Mouse (Mus musculus) hematopoietic stem cell, adult 5-6 weeks (primary cell): Measurements from ENCODE around the gene Mad2l2. TPM values are rescaled to one million over a fixed set of nuclear protein-coding genes. Genes with fewer than 3 reads are reported as not detected.
"Not testable (repeated sequence)": the region's sequence is repeated elsewhere in the genome, so short reads cannot be mapped to it uniquely, and the experiment has no call there.

Experiments used
- ATAC-seq, 2 experiments: fragments of 125-278 bp in 1 of 2; replicated peaks in 1 of 2; 2 replicates each; pipeline ENCODE4 v1.8.0; 2016 to 2017; ENCODE audit warnings: inconsistent platforms in 2 of 2, mild to moderate bottlenecking in 2 of 2, moderate number of reproducible peaks in 2 of 2, low read depth in 1 of 2, moderate TSS enrichment in 1 of 2; ENCODE audit not compliant: low FRiP score in 2 of 2, poor library complexity in 2 of 2, severe bottlenecking in 2 of 2, insufficient read depth in 1 of 2, low TSS enrichment in 1 of 2
- total RNA-seq: library from RNA; stranded (forward); fragments of 172-1452, 232-1000 nt; gene quantifications from 2 replicates; pipeline ENCODE4 v1.2.3, GENCODE M21; 2017

The Mad2l2 gene
- total RNA-seq, 1 experiment from 2014 or later: 4.1 TPM

DNA sequence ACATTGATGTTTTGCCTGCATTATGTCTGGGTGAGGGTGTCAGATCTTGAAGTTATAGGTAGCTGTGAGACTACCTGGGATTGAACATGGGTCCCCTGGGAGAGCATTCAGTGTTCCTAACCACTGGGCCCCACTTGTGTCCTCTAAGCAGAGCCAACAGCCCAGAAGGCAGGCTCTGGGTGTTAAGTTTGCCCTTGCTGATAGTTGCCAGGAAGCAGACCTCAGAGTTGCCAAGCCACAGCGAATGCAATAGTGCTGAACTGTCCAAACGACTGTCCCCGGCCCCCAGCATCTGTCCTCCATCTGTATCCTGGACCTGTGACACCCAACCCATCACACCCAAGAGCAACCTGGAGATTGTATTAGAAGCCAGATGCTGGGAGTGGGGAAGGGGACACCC, 31.5 kb upstream of the Mad2l2 start:
- no peak for ATAC-seq

DNA sequence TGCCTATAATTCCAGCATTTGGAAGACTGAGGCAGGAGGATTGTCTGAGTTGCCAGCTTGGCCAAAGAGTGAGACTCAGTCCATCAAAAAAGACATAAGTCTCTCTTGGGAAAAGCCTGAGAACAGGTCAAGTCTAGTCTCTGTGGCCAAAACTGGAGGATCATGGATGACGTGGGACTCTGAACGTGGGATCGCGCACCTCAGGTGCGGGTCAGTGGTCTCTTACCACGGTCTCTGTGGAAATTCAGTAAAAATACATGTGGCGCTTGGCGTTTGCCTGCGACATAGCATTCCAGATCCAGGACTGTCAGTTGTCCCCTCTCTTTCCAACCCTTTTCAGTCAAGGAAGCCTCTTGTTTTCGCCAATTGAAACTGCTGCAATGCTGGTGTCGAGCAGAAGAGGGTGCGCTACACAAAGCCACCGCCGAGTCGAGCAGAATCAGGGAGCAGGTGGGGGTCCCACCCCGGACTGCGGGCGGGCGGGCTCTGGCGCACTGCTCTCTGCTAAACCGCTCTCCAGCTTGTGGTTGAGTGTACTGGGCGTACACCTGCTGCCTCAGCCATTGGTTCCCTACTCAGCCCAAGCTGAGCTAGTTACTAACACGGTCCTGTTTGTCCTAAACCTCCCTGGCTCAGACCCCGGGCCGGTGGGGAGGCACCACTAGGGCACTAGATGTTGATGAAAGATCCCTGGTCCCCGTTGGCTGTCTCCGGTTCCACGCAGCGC, 28.2 kb upstream of the Mad2l2 start:
- ATAC-seq: peak; percentile 96 to 97

DNA sequence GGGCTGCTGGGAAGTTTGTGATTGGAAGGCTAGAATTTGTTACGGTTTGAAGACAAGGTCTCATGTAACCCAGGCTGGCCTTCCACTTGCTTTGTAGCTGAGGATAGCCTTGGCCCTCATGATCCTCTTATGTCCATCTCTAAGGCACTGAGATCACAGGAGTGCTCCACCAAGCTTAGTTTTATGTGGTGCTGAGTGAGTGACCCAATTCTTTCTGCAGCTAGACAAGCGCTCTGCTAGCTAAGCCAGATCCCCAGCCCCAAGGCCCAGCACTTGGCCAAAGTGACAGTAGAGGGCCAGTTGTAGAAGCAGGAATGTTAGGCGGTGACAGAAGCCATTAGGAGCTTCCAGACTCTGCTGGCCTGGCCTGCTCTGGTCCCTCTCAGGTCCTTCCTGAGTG, 26.0 kb upstream of the Mad2l2 start:
- no peak for ATAC-seq

DNA sequence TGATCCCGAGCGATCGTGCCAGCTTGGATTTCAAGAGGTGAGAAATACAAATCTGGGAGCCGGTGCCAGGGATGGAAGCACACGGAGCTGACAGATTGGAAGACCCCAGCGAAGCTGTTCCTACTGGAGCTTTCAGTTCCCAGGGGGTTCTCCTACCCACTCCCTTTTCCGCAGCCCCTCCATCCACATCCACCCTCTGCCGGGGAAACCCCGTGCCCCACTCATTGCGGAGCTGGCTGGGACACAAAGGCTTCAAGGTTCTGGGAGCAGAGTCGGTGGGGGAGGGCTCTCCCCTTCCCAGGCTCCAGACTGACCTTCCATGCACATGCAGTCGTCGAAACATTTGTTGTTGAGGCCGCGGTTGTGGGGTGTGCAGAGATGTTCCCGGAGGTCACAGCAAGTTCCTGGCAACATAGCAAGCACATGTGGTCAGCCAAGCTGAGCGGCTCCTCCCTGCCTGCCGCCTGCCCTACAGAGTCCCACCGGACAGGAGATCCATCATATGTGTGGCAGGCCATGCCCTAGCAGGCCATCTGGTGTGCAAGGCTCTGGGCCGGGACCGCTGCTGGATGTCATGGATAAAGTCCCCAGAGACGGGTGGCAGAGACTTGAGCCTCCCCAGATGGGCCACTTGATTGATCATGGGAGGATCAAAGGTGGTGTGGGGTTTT, 22.4 kb upstream of the Mad2l2 start:
- ATAC-seq: no peak

DNA sequence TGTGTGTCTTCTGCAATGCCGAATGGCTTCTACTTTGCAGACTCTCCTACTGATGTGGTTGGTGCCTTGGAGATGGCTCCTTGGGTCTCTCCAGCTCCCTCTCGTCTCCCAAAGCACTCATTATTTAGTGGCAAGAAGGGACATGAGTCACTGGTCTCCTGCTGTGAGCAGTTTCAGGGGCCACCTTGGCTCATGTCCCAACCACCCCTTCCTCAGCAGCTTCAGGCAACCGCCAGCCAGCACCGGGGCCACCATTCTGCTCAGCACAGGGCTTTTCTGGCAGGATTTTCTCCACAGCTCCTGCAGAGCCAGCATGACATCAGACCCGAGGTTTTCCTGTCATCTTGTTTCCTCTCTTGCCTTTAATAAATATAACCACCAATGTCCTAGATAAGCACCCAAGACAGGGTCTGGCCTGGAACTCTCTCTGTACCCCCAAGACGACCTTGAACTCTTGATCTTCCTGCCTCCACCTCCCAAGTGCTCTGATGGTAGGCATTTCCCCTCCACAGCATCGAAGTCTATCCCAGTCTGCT, 21.6 kb upstream of the Mad2l2 start:
- ATAC-seq: 0 out of 4 replicates have a peak, but pooled peaks have one; percentile 23

DNA sequence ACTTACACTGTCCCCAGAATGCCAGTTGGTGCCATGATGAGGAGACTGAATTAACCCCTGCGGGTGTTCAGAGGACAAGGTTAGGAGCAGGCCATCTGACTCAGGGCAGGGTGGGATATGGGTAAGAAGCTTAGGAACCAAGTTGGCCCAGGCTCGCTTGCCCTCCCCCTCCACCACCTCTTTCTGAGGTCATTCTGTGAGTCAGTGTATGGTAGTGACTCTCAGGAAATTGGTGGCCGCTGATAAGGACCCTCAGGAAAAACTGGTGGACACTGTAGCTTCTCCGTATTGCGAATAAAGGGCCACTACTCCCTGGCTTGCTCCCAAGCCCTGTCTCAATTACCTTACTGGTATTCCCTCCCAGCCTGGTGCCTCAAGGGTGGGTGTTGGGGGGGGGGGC, 21.0 kb upstream of the Mad2l2 start:
- peak; percentile 29 to 44; a peak in 2 of 4 replicates for ATAC-seq

DNA sequence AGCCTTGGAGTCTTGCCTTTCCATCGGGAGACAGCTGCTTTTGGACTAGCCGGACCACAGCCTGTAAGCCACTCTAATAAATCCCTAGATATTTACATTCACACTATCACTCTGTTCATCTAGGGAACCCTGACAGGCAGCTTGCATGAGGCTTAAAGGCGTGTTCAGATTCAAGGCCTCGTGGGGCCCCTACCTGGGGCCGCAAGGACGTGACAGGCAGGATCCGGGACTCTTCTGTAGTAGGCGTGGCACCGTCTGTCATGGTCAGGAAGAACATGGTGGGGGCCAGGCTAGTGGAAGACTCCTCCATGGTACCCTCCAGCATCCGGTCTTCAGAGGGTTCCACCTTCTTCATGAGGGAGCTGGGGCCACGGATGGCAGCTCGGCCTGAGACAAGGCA, 17.7 kb upstream of the Mad2l2 start:
- ATAC-seq: no peak

DNA sequence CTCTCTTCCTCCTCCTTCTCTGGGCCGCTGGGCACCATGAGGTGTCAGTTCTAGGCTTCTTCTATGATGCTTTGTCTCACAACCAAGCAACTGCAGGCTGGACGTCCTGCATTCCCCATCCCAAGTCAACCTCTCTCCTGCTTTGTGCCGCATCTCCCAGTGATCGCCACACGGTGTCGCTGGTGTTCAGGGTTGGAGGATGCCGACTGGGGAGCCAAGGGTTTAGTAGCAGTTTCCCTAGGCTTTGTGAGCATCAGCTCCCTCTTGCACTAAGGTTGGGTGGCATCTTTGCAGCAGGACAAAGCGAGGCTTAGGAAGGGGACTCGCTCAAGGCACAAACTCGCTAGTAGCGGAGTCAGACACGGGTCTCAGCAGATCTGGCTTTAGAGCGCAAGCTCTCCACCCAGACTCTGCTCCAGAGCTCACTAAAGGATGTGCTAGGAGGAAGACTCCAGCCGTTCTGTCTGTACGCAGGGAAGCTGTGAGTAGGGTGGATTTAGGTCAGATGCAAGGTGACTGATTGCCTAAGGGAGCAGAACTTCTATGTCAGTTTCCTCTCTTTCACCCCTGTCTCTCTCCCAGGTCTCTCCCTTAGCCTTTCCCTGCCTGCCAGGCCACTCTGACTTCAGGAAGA, 15.3 kb upstream of the Mad2l2 start:
- ATAC-seq: peak; percentile 89

DNA sequence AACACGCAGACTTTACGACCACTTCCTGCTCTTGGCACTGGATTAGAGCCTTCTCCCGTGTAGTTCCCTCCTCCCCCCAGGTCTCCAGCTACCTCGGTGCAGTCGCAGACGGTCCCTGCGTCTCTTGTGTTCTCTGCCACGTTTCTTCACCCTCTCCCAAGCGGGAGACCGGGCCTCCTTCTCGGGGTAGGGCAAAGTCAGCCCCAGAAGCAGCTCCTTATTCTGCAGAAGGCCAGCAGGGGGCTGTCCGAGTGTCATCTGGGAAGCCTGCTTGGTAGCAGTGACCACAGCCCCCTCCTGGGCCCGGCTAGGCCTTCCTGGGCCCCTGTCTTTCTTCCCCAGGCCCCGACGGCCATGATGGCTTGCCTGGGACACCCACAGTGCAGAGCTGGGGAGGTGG, 14.7 kb upstream of the Mad2l2 start:
- ATAC-seq: peak; percentile 67 to 81

DNA sequence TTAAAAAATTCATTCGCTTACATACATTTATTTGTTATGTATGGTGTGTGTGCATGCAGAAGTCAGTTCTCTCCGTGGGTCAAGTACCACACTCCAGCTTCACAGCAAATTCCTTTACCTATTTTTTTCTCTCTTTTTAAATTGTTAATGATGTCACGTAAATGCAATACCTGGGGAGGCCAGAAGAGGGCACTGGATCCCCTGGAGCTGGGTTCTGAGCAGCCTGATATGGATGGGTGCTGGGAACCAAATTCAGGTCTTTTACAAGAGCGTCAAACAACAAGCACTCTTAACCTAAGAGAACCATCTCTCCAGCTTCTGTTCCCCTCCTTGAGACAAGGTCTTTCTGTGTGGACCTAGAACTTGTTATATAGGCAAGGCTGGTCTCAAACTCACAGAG, 13.5 kb upstream of the Mad2l2 start:
- ATAC-seq: no peak

DNA sequence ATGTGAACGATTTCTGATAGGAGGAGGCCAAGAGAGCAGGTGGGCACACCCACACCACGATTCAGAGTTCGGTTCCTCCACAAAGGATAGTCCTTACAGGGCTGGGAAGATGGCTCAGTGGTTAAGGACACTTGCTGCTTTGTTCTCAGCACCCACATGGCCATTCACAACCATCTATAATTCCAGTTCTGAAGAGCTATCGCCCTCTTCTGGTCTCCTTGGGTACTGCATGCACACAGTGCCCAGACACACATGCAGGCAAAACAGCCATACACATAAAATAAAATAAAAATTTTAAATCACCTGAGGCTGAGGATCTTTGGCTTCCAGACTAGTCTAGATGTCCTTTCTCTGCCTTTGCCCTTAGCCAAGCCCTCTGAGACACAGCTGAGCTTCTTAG, 12.8 kb upstream of the Mad2l2 start:
- no peak for ATAC-seq

DNA sequence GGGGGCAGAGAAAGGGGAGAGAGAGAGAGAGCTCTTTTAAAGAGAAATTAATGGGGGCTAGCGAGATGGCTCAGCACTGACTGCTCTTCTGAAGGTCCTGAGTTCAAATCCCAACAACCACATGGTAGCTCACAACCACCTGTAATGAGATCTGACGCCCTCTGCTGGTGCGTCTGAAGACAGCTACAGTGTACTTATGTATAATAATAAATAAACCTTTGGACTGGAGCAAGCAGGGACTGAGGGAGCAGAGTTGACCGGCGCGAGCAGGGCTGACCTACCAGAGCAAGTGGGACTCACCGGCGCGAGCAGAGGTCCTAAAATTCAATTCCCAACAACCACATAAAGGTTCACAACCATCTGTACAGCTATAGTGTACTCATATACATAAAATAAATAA, 10.6 kb upstream of the Mad2l2 start:
- ATAC-seq: not testable (repeated sequence)

DNA sequence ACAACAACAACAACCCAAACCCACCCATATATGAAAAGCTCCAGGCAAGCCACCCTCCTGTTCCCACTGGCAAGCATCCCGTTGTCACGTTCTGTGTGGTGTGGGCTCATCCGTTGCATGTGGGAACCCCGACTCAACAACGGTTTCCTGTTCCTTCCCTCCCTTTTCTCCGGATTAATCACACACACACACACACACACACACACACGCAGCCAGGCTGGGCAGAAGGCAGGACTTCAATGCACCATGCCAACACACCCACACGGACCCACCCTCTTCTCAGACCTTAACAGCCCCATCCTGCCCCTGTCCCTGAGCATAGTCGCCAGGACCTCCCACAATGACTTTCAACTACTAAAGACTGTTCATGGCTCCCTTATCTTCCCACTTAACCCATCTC, 9.6 kb upstream of the Mad2l2 start:
- no peak for ATAC-seq

DNA sequence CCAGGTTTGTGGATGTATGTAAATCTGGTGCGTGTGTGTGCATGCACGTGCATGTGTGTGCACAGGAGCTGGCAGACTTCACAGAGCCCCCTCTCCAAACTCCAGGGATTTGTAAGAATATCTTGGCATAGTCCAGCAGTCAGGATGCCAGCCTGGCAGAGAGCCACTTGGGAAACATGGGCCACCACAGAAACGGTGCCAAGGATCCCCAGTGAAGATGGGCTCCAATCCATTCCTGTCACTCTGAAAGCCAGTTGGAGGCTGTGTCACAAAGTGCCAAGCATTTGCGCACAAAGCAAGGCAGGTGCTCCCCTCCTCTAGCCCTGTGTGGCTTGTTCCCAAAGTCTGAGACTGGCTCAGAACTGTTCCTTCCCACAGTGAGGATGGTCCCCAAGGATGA, 8.8 kb upstream of the Mad2l2 start:
- ATAC-seq: no peak

DNA sequence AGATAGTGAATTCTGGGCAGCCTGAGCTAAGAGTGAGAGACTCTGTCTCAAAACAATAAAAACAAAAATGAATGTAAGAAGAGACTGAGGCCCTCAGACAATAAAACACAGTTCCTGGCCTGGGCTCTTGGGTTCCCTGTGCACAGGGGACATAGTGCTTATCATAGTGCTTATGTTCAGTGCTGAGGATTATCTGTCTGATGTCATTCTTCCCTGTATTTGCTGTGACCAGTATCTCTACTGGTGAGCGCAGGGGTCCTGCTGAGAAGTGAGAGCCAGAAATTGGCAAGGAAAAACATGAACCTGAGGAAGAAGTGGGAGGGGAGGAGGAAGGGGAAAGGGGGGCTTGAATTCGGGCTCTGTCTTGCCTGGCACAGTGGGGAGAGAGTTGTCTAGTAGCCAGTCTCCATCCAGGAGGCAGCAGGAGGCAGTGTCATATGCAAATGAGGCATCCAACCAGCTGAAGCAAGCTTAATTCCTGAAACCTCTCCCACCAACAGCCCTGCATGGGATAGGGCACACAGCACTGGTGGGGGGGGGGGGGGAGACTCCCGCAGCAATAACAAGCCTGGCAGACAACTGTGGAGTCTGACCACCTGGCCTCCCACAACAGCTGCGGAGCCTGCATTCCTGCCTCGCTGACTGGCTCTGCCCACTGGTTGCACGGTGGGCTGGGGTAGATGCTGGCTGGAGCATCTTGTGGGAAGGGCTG, 8.0 kb upstream of the Mad2l2 start:
- ATAC-seq: no peak

DNA sequence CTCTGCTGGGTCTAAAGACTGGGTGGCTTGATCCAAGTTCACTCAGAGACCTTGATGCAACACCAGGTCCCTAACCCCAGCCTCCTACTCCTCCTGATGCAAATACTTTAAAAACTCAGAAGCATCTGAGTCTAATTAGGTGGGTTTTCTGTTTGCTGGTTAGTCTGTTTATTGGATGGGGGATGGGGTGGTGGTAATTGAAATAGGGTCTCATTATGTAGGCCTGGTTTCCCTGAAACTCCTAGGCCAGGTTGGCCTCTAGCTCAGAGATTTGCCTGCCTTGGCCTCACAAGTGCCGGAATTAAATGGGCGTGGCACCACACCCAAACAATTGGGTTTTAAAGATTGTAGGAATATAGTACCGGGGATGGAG, 7.5 kb upstream of the Mad2l2 start:
- ATAC-seq: no peak

DNA sequence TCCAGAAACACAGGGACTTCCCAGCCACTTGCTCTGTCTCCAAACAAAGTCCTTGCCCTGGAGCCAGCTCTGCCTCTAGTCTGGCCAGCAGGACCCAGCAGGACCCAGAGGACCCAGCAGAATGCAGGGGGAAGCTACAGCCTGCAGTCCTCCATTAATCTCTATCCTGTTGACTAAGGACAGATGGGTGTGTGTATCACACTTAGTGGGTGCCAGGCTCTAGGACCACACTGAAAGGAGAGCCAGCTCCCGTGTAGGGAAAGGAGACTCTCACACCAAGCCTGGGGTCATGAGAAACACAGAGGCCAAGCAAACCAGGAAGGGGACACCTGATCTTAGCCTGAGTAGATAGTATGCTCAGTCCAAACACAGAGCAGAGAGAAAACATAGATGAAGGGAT, 1.9 kb upstream of the Mad2l2 start:
- ATAC-seq: no peak

DNA sequence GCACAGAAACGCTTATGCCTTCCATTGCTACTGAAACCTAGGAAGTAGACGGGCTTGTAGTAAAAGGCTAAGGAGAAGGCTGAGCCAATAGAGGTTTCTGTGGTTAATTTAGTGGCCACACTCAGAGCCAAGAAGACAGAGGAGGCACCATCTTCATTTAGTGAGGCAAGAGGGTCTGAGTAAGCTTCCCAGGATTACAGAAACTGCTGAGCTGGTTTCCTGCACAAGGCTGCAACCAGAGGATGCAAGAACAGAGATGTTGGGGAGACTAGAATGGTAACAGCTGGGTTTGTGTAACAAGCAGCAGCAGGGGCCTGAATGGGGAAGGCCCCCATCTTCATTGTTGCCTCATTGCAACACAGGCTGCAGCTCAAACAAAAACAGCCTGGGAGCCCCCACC, 1.5 kb upstream of the Mad2l2 start:
- no peak; a peak in 1 of 4 replicates for ATAC-seq
